Mouse (Mus musculus): ENCODE measurements around the gene Vmn1r55.

- no peak for TF ChIP-seq CTCF (IDR thresholded peaks at IDR 0.05; ENCODE audit: borderline replicate concordance, control insufficient read depth, extremely low read depth, insufficient read depth, low read length, poor library complexity)
- TF ChIP-seq POLR2A (IDR thresholded peaks at IDR 0.05; ENCODE audit: control insufficient read depth, extremely low read depth, insufficient read depth, low read length, poor library complexity) = no peak
Measured at GRCm38 (mm10) chr7:5091008-5091728, 58.3 kb downstream of the Vmn1r55 start.
